Mouse (Mus musculus) induced T-regulatory cell, adult 2 months (primary cell): ENCODE measurements around the gene Rtp4.

Source experiments
- DNase-seq: peaks from one replicate; pipeline ENCODE4 v3.0.0-alpha.2; 2012; ENCODE audit warnings: low read depth

Gene Rtp4

GRCm38 (mm10) chr16:23591119-23592105, 71.3 kb downstream of the Rtp4 start:
- DNase-seq = no peak

GRCm38 (mm10) chr16:23592501-23592900, 72.4 kb downstream of the Rtp4 start:
- DNase-seq = no peak

- DNase-seq = no peak
Measured at GRCm38 (mm10) chr16:23596696-23597095, 76.6 kb downstream of the Rtp4 start.

GRCm38 (mm10) chr16:23597968-23598367, 77.9 kb downstream of the Rtp4 start:
- no peak for DNase-seq

GRCm38 (mm10) chr16:23606220-23606619, 86.1 kb downstream of the Rtp4 start:
- DNase-seq = no peak

- no peak for DNase-seq
Measured at GRCm38 (mm10) chr16:23606651-23607050, 86.6 kb downstream of the Rtp4 start.

- DNase-seq = no peak
Measured at GRCm38 (mm10) chr16:23607911-23608410, 87.9 kb downstream of the Rtp4 start.

GRCm38 (mm10) chr16:23609748-23610185, 89.7 kb downstream of the Rtp4 start:
- DNase-seq = peak; percentile 92

GRCm38 (mm10) chr16:23624205-23624604, 104.1 kb downstream of the Rtp4 start:
- DNase-seq = no peak

GRCm38 (mm10) chr16:23631531-23631930, 111.4 kb downstream of the Rtp4 start:
- no peak for DNase-seq

GRCm38 (mm10) chr16:23632681-23633080, 112.6 kb downstream of the Rtp4 start:
- peak; percentile 49 for DNase-seq

GRCm38 (mm10) chr16:23653028-23653427, 132.9 kb downstream of the Rtp4 start:
- DNase-seq = no peak

GRCm38 (mm10) chr16:23653479-23653878, 133.4 kb downstream of the Rtp4 start:
- no peak for DNase-seq

GRCm38 (mm10) chr16:23659597-23660531, 139.8 kb downstream of the Rtp4 start:
- no peak for DNase-seq
